Mouse (Mus musculus) liver, adult 2 months (tissue): ENCODE measurements around the gene Nfat5.

Experiments
- CTCF ChIP-seq: fragments of 200-500 bp; IDR thresholded peaks from 2 replicates; pipeline ENCODE4 v1.5.1; 2011; ENCODE audit warnings: low read depth, low read length, control low read depth
- POLR2A ChIP-seq: fragments of 200-500 bp; IDR thresholded peaks from 2 replicates; pipeline ENCODE4 v1.6.1; 2011; ENCODE audit warnings: low read length, control low read depth; ENCODE audit not compliant: insufficient read depth; ENCODE audit errors: extremely low read depth

DNA sequence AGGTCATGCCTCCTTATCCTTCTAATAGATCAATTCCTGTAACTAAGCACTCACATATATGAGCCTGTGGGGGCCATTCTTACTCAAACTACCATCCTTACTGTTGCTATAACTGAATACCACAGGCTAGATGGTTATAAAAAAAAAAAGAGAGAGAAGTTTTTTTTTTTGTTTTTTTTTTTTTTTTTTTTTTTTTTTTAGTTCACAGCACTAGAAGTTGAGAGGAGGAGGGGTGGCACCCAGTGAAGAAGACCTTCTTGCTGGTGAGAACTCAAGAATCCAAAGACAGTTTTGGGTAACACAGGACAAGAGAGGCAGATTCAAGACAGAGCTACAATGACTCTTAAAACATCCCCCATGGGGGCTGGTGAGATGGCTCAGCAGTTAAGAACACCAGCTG, 102.1 kb downstream of the Nfat5 start:
- no peak for TF ChIP-seq CTCF
- TF ChIP-seq POLR2A: no peak
